Mouse (Mus musculus) liver, embryonic 14.5 days (tissue): ENCODE results near the gene Lrriq4. TPM values are rescaled to one million over a fixed set of nuclear protein-coding genes. Genes with fewer than 3 reads are reported as not detected.

Experiments used
- ATAC-seq: fragments of 200-750 bp; cut with Nextera tagmentation; 2 replicates; pipeline ENCODE4 v1.8.0; 2017; ENCODE audit warnings: moderate number of reproducible peaks, mild to moderate bottlenecking, moderate library complexity; ENCODE audit not compliant: insufficient read depth
- DNase-seq, 3 experiments: peaks; one replicate each; pipeline ENCODE4 v3.0.0-alpha.2; 2012 to 2013; ENCODE audit warnings: low read depth in 3 of 3, low spot score in 3 of 3
- H3K27ac ChIP-seq: fragments of 300-500 bp; sonication (generic); 2 replicates; pipeline ENCODE4 v1.5.1; 2014; ENCODE audit warnings: moderate library complexity, mild to moderate bottlenecking, control low read depth, inconsistent platforms
- H3K27me3 ChIP-seq: fragments of 300-500 bp; sonication (generic); 2 replicates; pipeline ENCODE4 v1.6.1; 2014; ENCODE audit warnings: mild to moderate bottlenecking, low read length, moderate library complexity; ENCODE audit not compliant: control insufficient read depth, insufficient read depth
- H3K36me3 ChIP-seq: fragments of 300-500 bp; sonication (generic); replicated peaks from 2 replicates; pipeline ENCODE4 v1.6.1; 2014; ENCODE audit warnings: low read depth; ENCODE audit not compliant: control insufficient read depth, insufficient read depth
- H3K4me1 ChIP-seq, 2 experiments: fragments of 200-500 bp in 1 of 2; fragments of 300-500 bp in 1 of 2; sonication (generic) in 1 of 2; replicated peaks; 2 replicates each; pipeline ENCODE4 v1.6.1; 2012 to 2014; ENCODE audit warnings: antibody characterized with exemption in 1 of 2, inconsistent platforms in 1 of 2, low read length in 1 of 2; ENCODE audit not compliant: control insufficient read depth in 2 of 2, insufficient read depth in 2 of 2
- H3K4me2 ChIP-seq: fragments of 300-500 bp; sonication (generic); 2 replicates; pipeline ENCODE4 v1.6.1; 2014; ENCODE audit warnings: low read depth, mild to moderate bottlenecking, control low read depth, moderate library complexity
- H3K4me3 ChIP-seq, 2 experiments: fragments of 200-500 bp in 1 of 2; fragments of 300-500 bp in 1 of 2; sonication (generic) in 1 of 2; 2 replicates each; pipeline ENCODE4 v1.5.1; 2012 to 2014; ENCODE audit warnings: low read depth in 2 of 2, low read length in 2 of 2, mild to moderate bottlenecking in 2 of 2, control low read depth in 1 of 2, inconsistent platforms in 1 of 2, moderate library complexity in 1 of 2; ENCODE audit not compliant: insufficient read depth in 1 of 2
- H3K9ac ChIP-seq: fragments of 300-500 bp; sonication (generic); replicated peaks from 2 replicates; pipeline ENCODE4 v1.6.1; 2014; ENCODE audit warnings: mild to moderate bottlenecking, control low read depth, moderate library complexity
- H3K9me3 ChIP-seq: fragments of 300-500 bp; sonication (generic); 2 replicates; pipeline ENCODE4 v1.6.1; 2016; ENCODE audit warnings: low read length, mixed read lengths; ENCODE audit not compliant: control insufficient read depth
- CTCF ChIP-seq: IDR thresholded peaks from 2 replicates; pipeline ENCODE4 v1.5.1; 2016; ENCODE audit warnings: antibody characterized with exemption, low read depth, control low read depth
- EP300 ChIP-seq: IDR thresholded peaks from 2 replicates; pipeline ENCODE4 v1.6.1; 2016; ENCODE audit warnings: antibody characterized with exemption, low read depth
- WGBS: fragments of 180-500 bp; shearing (Covaris S2); extraction: QIAGEN DNeasy Blood & Tissue Kit; methylation state at CpG from one replicate; pipeline ENCODE4 v1.1.7; 2014; ENCODE audit not compliant: insufficient replicate concordance; 5-methylcytosine and 5-hydroxymethylcytosine counted together
- polyA plus RNA-seq, 2 experiments: library from polyadenylated mRNA; depleted of rRNA in 1 of 2; stranded (reverse) in 1 of 2; unstranded in 1 of 2; fragments of >200 nt; fragmentation: Nextera tagmentation in 1 of 2; extraction: Ambion mirVana in 1 of 2; gene quantifications; 2 replicates each; pipeline versions ENCODE4 v1.2.1 to v1.2.3; 2012 to 2014

Lrriq4 gene
- polyA plus RNA-seq, 2 experiments: not detected

GRCm38 (mm10) chr3:30635629-30636028 is 8.7 kb upstream of the Lrriq4 start:
- no peak overlapping the region for H3K4me2 ChIP-seq
- 65% methylated on average over 4 of the region's 4 CpGs for WGBS
- no peaks in the 10 kb centered on the region for H3K27me3 ChIP-seq
- no peaks in the 10 kb centered on the region for H3K4me1 ChIP-seq
- H3K27ac ChIP-seq: no peak overlapping the region
- TF ChIP-seq EP300 (no peak), CTCF (peak; percentile 56)
- H3K9me3 ChIP-seq: no peaks in the 10 kb centered on the region
- no peak overlapping the region for H3K4me3 ChIP-seq
- DNase-seq (no peak), ATAC-seq (no peak)
- no peak overlapping the region for H3K9ac ChIP-seq
- H3K36me3 ChIP-seq: no peaks in the 10 kb centered on the region

- no peaks in the 10 kb centered on the region for H3K9me3 ChIP-seq
- H3K27me3 ChIP-seq: peaks cover 29% of the 10 kb centered on the region
- no peak for DNase-seq
- 28% methylated on average over 8 of the region's 8 CpGs for WGBS
- H3K4me1 ChIP-seq: no peaks in the 10 kb centered on the region
- no peak overlapping the region for H3K4me2 ChIP-seq
- no peak overlapping the region for H3K9ac ChIP-seq
- no peak overlapping the region for H3K27ac ChIP-seq
- no peak for ATAC-seq
- H3K4me3 ChIP-seq: no peak overlapping the region
- TF ChIP-seq CTCF: no peak
- TF ChIP-seq EP300: no peak
- no peaks in the 10 kb centered on the region for H3K36me3 ChIP-seq
Observed at GRCm38 (mm10) chr3:30646761-30647160, 2.5 kb downstream of the Lrriq4 start.

- Histone ChIP-seq H3K36me3 (no peaks in the 10 kb centered on the region), H3K4me2 (peak within 1 kb of the TSS; percentile 52), H3K9ac (no peak within 1 kb of the TSS), H3K9me3 (no peaks in the 10 kb centered on the region), H3K4me3 (no peak within 1 kb of the TSS), H3K27me3 (peaks cover 33% of the 10 kb centered on the region), H3K4me1 (no peaks in the 10 kb centered on the region), H3K27ac (no peak within 1 kb of the TSS)
- TF ChIP-seq EP300 (no peak), CTCF (no peak)
- 2% methylated on average over 24 of the region's 25 CpGs for WGBS
- DNase-seq (peak; percentile 11 to 27 (median 17)), ATAC-seq (peak; percentile 50; the same call in 1 of the 2 replicates)
Observed at GRCm38 (mm10) chr3:30647440-30648090, 3.3 kb downstream of the Lrriq4 start, which contains the start of gene Lrrc34. Gene Lrrc34, minus strand, starts transcription at chr3:30647869.

DNA sequence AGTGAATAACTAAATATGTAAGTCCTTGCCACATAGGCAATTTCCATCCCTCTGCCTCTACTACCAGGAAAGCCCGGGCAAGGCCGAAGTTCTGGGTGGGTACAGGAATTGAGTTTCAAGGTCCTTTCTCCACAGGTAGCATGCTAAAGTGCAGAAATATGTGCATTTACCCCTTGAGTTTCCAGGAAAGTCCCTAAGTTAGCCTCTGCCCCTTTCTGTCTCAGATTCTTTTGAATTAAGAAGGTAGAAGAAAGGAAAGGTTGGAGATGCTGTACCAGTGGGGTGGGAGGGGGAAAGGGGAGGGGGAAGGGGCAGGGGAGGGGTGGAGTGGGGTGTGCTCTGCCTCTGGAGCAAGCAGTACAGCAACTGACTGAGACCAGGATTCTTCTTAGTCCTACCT is 4.2 kb downstream of the Lrriq4 start:
- no peak for TF ChIP-seq CTCF
- WGBS: 82% methylated on average over 2 of the region's 2 CpGs
- Histone ChIP-seq H3K4me3 (no peak overlapping the region), H3K4me1 (no peaks in the 10 kb centered on the region), H3K9me3 (no peaks in the 10 kb centered on the region), H3K36me3 (no peaks in the 10 kb centered on the region), H3K4me2 (no peak overlapping the region), H3K27me3 (peaks cover 33% of the 10 kb centered on the region), H3K9ac (no peak overlapping the region), H3K27ac (no peak overlapping the region)
- ATAC-seq (no peak), DNase-seq (no peak)

DNA sequence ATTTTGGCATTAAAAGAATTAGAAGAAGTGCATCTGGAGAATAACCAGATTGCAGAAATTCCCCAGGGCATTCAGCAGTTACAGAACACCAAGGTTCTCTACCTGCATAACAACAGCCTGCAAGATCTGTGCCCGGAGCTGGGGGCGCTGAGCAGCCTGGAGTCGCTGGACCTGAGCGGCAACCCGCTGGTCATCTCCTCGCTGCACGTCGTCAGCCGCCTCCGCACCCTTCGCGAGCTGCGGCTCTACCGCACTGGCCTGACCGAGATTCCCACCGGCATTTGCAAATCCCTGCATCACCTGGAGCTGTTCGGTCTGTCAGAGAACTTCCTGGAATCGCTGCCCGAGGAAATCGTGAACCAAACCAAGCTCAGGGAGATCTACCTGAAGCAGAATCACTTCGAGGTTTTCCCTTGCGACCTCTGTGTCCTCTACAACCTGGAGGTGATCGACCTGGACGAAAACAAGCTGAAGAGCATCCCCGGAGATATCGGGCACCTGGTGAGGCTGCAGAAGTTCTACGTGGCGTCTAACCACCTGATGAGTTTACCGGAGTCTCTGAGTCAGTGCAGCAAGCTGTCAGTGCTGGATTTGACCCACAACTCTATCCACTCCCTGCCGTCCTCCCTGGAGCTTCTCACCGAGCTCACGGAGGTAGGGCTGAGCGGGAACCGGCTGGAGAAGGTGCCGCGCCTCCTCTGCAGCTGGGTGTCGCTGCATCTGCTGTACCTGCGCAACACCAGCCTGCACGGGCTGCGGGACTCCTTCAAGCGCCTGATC is 5.9 kb downstream of the Lrriq4 start:
- H3K27me3 ChIP-seq: peaks cover 33% of the 10 kb centered on the region
- no peak for ATAC-seq
- 1% methylated on average over 41 of the region's 41 CpGs for WGBS

More for the DNA sequence above, 5.9 kb downstream of the Lrriq4 start:
- no peak for TF ChIP-seq EP300
- TF ChIP-seq CTCF: peak; percentile 42; the same call in 1 of the 2 replicates
- H3K9ac ChIP-seq: no peak overlapping the region
- no peaks in the 10 kb centered on the region for H3K4me1 ChIP-seq
- DNase-seq: no peak
- H3K36me3 ChIP-seq: no peaks in the 10 kb centered on the region
- peak overlapping the region in 1 of 2 experiments; percentile 0; a peak in 1 of 4 replicates for H3K4me3 ChIP-seq
- peak overlapping the region; percentile 47 for H3K4me2 ChIP-seq
- H3K27ac ChIP-seq: no peak overlapping the region
- H3K9me3 ChIP-seq: no peaks in the 10 kb centered on the region
